Mouse (Mus musculus) left cerebral cortex, postnatal 25 days (tissue): ENCODE data around the gene Mdfic. TPM values are rescaled to one million over a fixed set of nuclear protein-coding genes. Genes with fewer than 3 reads are reported as not detected.

ENCODE experiments used
- DNase-seq, 2 experiments: peaks; one replicate each; pipeline ENCODE4 v3.0.0; 2022; ENCODE audit warnings: low spot score in 2 of 2, mixed read lengths in 1 of 2
- intact Hi-C: fragments of 180-260 bp; cut with DNase I; formaldehyde crosslinking; loops from one replicate; pipeline ENCODE4 v1.15.1; 2025
- total RNA-seq, 2 experiments: library from RNA; stranded (reverse); gene quantifications; 2 replicates each; pipeline ENCODE4 v1.2.3; 2021

The Mdfic gene
- total RNA-seq, 2 experiments from 2014 or later, result 2.8 to 3.3 TPM

DNA sequence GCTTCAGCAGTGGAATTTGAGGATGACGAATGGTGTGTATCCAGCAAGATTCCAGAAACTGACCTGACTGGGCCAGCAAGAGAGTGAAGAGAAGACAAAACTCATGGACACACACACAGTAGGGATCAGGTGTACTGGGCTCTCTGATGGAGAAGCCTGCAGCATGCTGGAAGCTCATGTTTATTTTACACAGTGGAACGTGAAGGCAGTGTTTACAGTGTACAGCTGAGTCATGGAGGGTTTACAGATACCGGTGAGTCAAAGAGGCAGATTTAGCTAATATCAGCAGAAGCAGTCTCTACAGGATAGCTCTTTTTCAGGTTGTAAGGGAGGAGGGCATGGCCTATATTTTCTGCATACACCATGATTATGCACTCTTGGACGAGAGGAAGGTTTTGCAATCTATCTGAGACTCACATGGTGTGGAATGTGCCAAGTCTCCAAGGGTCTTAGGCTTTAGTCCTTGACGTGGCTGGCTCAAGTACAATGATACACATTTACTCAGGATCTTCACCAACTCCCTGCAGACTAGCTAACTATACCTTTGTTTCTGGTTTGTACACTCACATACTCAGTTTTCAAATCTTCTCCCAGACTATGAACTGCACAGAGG lies 18.0 kb downstream of the Mdfic start:
- DNase-seq, result no peak
- intact Hi-C loops, result no loop called here

DNA sequence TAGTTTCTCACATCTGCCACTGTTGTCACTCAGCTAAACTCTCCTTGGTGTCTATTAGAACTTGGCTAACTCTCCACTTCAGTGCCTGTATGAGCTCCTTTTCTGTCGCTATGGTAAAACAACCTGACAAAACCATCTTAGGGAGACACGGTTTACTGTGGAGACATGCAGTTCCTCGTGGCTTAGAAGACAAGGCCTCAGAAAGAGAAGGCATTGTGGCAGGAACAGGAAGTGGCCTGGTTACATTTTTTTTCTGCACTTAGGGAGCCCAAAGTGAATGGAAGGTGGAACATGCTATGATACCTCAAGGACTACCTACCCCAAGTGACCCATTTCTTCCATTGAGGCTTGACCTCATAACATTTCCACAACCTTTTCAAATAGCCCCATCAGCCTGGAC lies 18.7 kb downstream of the Mdfic start:
- no peak for DNase-seq
- intact Hi-C loops, result no loop called here

GRCm38 (mm10) chr6:15742591-15743149 lies 22.2 kb downstream of the Mdfic start:
- intact Hi-C loops, result no loop called here
- DNase-seq, result no peak

- intact Hi-C loops, result no loop called here
- peak in 1 of 2 experiments; percentile 58 for DNase-seq
Measured at GRCm38 (mm10) chr6:15743291-15743792, 22.9 kb downstream of the Mdfic start.

GRCm38 (mm10) chr6:15743793-15744192 lies 23.3 kb downstream of the Mdfic start:
- intact Hi-C loops, result no loop called here
- DNase-seq, result no peak

- no peak for DNase-seq
- intact Hi-C loops, result no loop called here
Measured at GRCm38 (mm10) chr6:15745313-15745712, 24.9 kb downstream of the Mdfic start.

DNA sequence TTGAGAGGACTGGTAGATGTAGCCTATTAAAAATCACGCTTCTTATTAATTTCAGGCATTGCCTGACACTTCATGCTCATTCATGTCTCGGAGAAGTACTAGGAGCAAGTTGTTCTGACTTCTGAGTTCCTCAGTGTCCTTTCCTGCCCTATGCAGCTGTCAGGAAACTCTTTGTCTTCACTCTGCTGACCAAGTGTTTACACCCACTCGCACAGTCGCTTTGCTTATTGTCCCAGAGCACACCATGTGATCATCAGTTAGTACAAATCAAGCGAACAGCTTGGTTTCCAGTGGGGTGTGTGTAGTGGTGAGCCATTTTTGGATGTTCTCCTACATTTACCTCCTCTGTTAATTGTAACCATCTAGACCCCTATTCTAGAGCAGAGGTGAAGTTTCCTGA lies 25.4 kb downstream of the Mdfic start:
- no peak for DNase-seq
- intact Hi-C loops, result no loop called here

DNA sequence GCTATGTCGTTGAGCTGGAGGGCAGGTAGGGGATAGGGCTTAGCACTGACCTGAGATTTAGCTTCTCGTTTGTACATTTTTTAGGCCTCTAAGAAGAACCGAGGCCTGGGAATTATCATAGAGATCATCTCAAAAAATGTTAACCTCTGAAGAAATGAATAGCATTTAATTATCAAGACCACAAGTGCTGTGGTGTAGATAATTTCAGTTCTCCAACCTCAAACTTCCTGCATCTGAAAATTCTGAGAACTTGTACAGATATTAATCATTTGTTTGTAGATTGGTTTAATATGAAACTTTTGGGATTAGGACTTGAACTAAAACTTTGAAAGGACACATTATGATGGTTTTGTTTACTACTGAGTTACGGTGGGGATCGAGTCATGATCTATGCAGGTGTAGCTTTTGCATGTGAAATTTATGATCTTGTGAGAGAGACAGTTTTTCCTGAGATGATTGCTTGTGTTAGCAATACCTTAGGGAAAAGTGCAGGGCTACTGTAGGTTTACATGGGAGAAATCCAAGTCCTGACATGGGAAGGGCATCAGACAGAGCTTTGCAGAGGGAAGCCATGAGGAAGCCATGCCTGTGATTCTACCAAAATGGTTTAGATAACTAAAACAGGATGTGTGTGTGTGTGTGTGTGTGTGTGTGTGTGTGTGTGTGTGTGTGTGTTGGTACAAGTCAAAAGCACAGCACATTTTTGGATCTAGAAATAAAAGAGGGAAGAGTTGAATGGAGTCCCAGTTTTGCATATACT lies 27.1 kb downstream of the Mdfic start:
- DNase-seq, result no peak
- intact Hi-C loops, result no loop called here

DNA sequence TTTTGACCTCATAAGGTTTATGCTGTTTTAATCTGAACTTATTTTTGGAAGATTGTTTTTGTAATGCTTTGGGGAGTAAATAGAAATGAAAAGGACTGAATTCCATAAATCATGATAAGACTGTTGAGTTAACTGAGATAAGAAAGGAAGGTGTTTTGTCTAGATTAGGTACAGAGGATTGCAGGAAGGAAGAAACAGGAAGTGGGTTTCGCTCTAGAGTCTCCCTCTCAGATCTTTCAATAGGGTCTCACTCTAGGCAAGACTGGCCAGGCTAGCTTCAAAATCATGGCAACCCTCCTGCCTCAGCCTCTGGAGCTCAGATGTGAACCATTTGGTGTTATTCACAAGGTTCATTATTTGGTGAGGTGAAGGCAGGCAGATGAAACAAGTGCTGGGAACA lies 27.8 kb downstream of the Mdfic start:
- intact Hi-C loops, result no loop called here
- no peak for DNase-seq

DNA sequence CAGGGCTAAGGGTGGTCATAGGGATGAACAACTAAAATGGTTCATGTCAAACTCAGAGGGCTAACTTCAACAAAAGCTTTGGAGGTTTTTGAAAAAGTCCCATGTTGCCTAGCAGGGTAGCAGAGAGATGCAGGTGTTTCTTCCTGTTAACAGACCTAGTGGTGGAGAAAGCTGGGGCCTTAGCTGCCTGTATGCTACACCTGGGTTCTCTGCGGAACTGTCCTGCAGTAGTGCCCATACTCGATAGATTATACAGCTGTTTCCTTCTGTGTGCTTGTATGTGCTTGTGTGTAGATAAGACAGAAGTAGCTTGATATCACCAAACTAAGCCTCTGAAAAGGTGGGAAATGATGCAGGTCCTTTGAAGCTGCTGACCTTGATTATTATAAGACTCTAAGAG lies 28.5 kb downstream of the Mdfic start:
- intact Hi-C loops, result no loop called here
- DNase-seq, result no peak

GRCm38 (mm10) chr6:15750101-15750500 lies 29.6 kb downstream of the Mdfic start:
- DNase-seq, result no peak
- intact Hi-C loops, result no loop called here

DNA sequence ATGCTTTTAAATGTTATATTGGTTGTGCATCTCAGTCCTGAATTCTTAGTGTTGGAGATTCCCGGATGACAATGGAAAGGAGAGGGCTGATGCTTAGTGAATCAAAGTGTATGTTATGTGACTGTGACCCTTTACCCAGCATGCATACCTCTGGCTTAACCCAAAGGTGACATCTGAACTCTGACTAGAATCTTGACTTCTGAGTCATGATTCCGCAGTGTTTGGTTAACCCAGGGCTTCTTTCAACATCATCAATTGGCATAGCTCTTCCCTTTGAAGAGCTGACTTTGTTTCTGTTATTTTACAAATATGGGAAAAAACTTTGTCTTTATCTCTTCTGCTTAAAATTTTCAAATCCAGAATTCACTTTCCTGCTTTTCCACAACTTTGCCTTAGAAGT lies 30.9 kb downstream of the Mdfic start:
- no peak for DNase-seq
- intact Hi-C loops, result no loop called here

GRCm38 (mm10) chr6:15752160-15752559 lies 31.7 kb downstream of the Mdfic start:
- intact Hi-C loops, result no loop called here
- DNase-seq, result no peak

DNA sequence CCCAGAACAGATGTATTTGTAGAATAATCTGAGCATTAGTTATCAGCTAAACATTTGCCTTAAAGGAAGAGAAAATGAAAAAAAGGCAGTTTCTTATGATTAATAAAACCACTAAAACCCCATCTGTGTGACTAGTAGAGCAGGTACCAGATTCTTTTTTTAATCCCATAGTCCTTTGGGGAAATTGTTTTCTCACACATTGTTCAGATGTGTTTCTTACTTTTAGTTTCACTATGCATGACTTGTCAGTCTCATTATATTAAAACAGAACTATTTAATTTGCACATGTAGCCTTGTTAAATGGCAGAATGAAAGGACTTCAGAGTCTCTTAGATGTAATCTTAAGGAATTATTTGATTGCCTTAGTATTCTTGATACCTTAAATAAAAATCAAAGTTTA lies 32.7 kb downstream of the Mdfic start:
- DNase-seq, result no peak
- intact Hi-C loops, result no loop called here

GRCm38 (mm10) chr6:15758394-15758793 lies 37.9 kb downstream of the Mdfic start:
- DNase-seq, result no peak
- intact Hi-C loops, result no loop called here

DNA sequence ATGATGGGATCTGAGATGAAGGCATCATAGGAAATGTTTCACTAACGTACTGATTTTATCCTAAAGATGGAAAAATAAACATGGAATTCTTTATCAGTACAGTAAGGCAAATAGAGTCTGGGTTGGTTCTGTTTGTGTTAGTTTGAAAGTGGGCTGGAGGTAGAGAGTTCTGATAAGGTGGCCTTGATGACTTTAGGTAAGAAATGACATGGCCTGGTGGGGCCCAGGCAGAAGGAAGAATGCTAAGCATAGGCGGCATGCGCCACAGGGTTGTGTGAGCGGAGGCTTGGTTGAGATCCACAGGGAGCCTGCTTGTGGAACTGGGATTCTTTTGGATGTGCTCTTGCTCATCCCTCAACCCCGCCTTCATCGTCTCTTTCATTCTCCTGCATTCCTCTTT lies 40.3 kb downstream of the Mdfic start:
- intact Hi-C loops, result no loop called here
- no peak for DNase-seq

DNA sequence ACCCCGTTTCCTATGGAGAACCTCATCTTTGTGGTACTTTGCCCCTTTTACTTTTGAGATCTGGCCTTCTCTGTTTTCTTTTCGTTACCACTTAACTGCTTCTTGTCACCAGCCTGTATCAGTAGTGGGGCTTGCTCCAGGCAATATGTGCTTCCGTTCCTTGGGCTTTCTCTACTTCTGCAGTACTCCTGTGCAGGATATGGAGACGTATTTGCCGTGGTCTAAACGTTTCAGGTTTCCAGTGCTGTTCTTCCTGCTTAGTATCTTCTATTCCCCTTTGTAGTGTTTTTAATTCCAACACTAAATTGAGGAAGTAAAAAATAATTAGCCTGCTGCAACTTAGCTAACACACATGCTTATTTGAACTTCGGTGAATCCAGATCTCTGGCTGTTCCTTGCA lies 43.6 kb downstream of the Mdfic start:
- DNase-seq, result no peak
- intact Hi-C loops, result no loop called here

GRCm38 (mm10) chr6:15767460-15767859 lies 47.0 kb downstream of the Mdfic start:
- intact Hi-C loops, result no loop called here

GRCm38 (mm10) chr6:15770128-15770527 lies 49.7 kb downstream of the Mdfic start:
- intact Hi-C loops, result no loop called here

More at GRCm38 (mm10) chr6:15767460-15767859, 47.0 kb downstream of the Mdfic start:
- no peak for DNase-seq

DNA sequence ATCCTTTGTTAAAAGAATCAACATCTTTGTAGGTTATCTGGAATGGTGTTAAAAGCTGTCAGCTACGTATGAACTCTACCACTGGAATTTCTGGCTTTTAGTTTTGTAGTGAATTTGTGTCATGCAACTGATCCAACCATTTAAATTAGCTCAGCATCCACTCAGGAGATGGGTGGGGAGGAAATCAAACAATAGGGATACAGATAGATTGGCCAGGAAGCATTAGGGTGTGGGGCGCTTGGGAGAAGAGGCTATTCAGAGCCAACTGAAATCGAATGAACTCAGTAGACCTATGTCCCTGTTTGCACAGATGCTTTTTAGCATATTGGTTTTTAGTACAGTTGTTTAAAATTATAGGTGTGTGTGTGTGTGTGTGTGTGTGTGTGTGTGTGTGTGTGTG lies 56.6 kb downstream of the Mdfic start:
- intact Hi-C loops, result no loop called here

More at GRCm38 (mm10) chr6:15770128-15770527, 49.7 kb downstream of the Mdfic start:
- DNase-seq, result no peak

DNA sequence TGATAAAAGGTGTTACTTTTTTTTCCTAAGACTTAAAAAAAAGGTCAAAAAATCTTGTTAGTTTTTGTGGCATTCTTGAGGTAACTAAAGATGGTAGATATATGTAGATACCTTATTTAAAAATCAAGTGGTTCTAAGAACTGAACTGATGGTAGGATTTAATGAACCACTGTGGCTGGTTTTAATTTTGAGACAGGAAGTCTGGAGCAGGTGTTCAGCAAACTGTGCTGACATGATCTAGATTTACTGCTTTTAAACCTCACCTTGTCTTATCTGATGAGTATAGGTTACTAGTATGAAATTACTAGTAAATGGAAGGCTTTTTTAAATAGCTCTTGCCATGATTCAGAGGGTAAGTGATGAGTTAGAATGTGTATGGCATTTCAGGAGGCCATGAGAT lies 59.7 kb downstream of the Mdfic start:
- DNase-seq, result no peak
- intact Hi-C loops, result no loop called here

More for the DNA sequence above, 56.6 kb downstream of the Mdfic start:
- no peak for DNase-seq
